Mouse (Mus musculus): ENCODE measurements around the gene Sema3f.

- TF ChIP-seq CTCF (IDR thresholded peaks at IDR 0.05; ENCODE audit: low read depth, low read length) (no peak), EP300 (IDR thresholded peaks at IDR 0.05; ENCODE audit: insufficient read depth, low read depth, low read length) (no peak), POLR2A (IDR thresholded peaks at IDR 0.05; ENCODE audit: insufficient read depth, low read length) (no peak)
Measured at GRCm38 (mm10) chr9:107698611-107699190, 11.6 kb downstream of the Sema3f start.

Measured in ES-Bruce4 (cell line).